In genomic region chr17:26689810-26690209, GRCm38 (mm10) we compare ENCODE assay signal across 11 mouse cellular contexts. TPM values are rescaled to one million over a fixed set of nuclear protein-coding genes. Genes with fewer than 3 reads are reported as not detected.
DNase-seq lines count a peak whose midpoint lies in the region; ATAC-seq and TF ChIP-seq lines count a peak whose summit lies in the region.
"Had no signal": no experiment of that assay in that cellular context is flagged by ENCODE, and none has a peak within 500 bp of the region (broad histone marks: within the 10 kb centered on the region; RNA-seq: fewer than 3 reads in every experiment).

No protein-coding gene starts in this region.

- H3K27ac ChIP-seq in heart, embryonic 16.5 days (ENCODE audit: low read length), result 0 out of 2 replicates have a peak overlapping the region, but pooled peaks have one; percentile 42
- H3K27ac ChIP-seq in heart, embryonic 10.5 days, result no peak overlapping the region; the same call in 1 of the 2 replicates
- peak overlapping the region; percentile 44 for H3K27ac ChIP-seq in testis, adult 2 months (ENCODE audit: control insufficient read depth, insufficient read depth, low read depth, low read length)
- H3K27ac ChIP-seq in forebrain, embryonic 16.5 days (ENCODE audit: low read length), result peak overlapping the region; percentile 79
- H3K27ac ChIP-seq in olfactory bulb, adult 2 months (ENCODE audit: insufficient read depth, low read depth, low read length), result 0 out of 2 replicates have a peak overlapping the region, but pooled peaks have one; percentile 20

- H3K9me3 ChIP-seq in heart, embryonic 16.5 days (replicated peaks; ENCODE audit: control insufficient read depth, low read length), result no peaks in the 10 kb centered on the region
- no peaks in the 10 kb centered on the region for H3K9me3 ChIP-seq in heart, embryonic 10.5 days
- H3K9me3 ChIP-seq in forebrain, embryonic 16.5 days (ENCODE audit: control insufficient read depth, low read length), result no peaks in the 10 kb centered on the region

- ATAC-seq in heart, embryonic 16.5 days (replicated peaks; ENCODE audit: extremely low read depth, insufficient read depth, low FRiP score), result no peak; the same call in 1 of the 2 replicates
- ATAC-seq in forebrain, embryonic 16.5 days, result 0 out of 2 replicates have a peak, but pooled peaks have one; percentile 9
- ATAC-seq: intestine, embryonic 16.5 days had no signal

- TF ChIP-seq CTCF in testis, adult 2 months (IDR thresholded peaks at IDR 0.05; ENCODE audit: control insufficient read depth, insufficient read depth, insufficient replicate concordance, low read depth, low read length), result no peak
- no peak for TF ChIP-seq CTCF in olfactory bulb, adult 2 months (IDR thresholded peaks at IDR 0.05; ENCODE audit: insufficient read depth, low read depth, low read length)

- DNase-seq in heart, embryonic 10.5 days (ENCODE audit: low spot score), result no peak
- DNase-seq in testis, postnatal 10 days (ENCODE audit: low spot score), result no peak
- DNase-seq in urinary bladder, adult 2 months (ENCODE audit: low spot score), result no peak
- no peak for DNase-seq in layer of hippocampus, adult 11-12 months (ENCODE audit: low spot score)
- DNase-seq: heart, adult 11 months; thymus, postnatal 25 days had no signal

- no peak overlapping the region for H3K4me2 ChIP-seq in heart, embryonic 16.5 days (ENCODE audit: low read depth, low read length)
- no peak overlapping the region for H3K4me2 ChIP-seq in forebrain, embryonic 16.5 days (ENCODE audit: low read length)

- H3K4me3 ChIP-seq in heart, embryonic 16.5 days (ENCODE audit: low read length), result no peak overlapping the region
- no peak overlapping the region for H3K4me3 ChIP-seq in heart, embryonic 10.5 days
- H3K4me3 ChIP-seq in testis, adult 2 months (ENCODE audit: control insufficient read depth, low read depth, low read length), result no peak overlapping the region
- H3K4me3 ChIP-seq in forebrain, embryonic 16.5 days (replicated peaks; ENCODE audit: low read length), result no peak overlapping the region
- no peak overlapping the region for H3K4me3 ChIP-seq in olfactory bulb, adult 2 months (ENCODE audit: insufficient read depth, low read depth, low read length)

- H3K36me3 ChIP-seq in heart, embryonic 16.5 days (ENCODE audit: control insufficient read depth, insufficient read depth), result no peaks in the 10 kb centered on the region
- H3K36me3 ChIP-seq in heart, embryonic 10.5 days, result peaks cover 10% of the 10 kb centered on the region; the same call in 1 of the 2 replicates
- H3K36me3 ChIP-seq in testis, adult 2 months (ENCODE audit: control insufficient read depth, insufficient read depth, low read length), result no peaks in the 10 kb centered on the region; the same call in 1 of the 2 replicates
- no peaks in the 10 kb centered on the region for H3K36me3 ChIP-seq in forebrain, embryonic 16.5 days (ENCODE audit: control insufficient read depth, insufficient read depth)

- TF ChIP-seq POLR2A in testis, adult 2 months (IDR thresholded peaks at IDR 0.05; ENCODE audit: control insufficient read depth, low read depth, low read length), result no peak
- TF ChIP-seq POLR2A in olfactory bulb, adult 2 months (IDR thresholded peaks at IDR 0.05; ENCODE audit: insufficient read depth, low read depth, low read length), result no peak

- peaks cover 24% of the 10 kb centered on the region for H3K4me1 ChIP-seq in heart, embryonic 16.5 days (ENCODE audit: control insufficient read depth, insufficient read depth, low read length)
- peaks cover 46% of the 10 kb centered on the region for H3K4me1 ChIP-seq in heart, embryonic 10.5 days
- peaks cover 3% of the 10 kb centered on the region; the same call in 1 of the 2 replicates for H3K4me1 ChIP-seq in testis, adult 2 months (ENCODE audit: control insufficient read depth, insufficient read depth, low read length)
- peaks cover 30% of the 10 kb centered on the region for H3K4me1 ChIP-seq in forebrain, embryonic 16.5 days (replicated peaks; ENCODE audit: control insufficient read depth, insufficient read depth, low read length)
- H3K4me1 ChIP-seq in olfactory bulb, adult 2 months (ENCODE audit: control insufficient read depth, insufficient read depth, low read length), result peaks cover 32% of the 10 kb centered on the region

- H3K27me3 ChIP-seq in heart, embryonic 16.5 days (ENCODE audit: control insufficient read depth, insufficient read depth, low read length), result no peaks in the 10 kb centered on the region
- H3K27me3 ChIP-seq in heart, embryonic 10.5 days (ENCODE audit: insufficient read depth, poor library complexity, severe bottlenecking), result no peaks in the 10 kb centered on the region
- H3K27me3 ChIP-seq in testis, adult 2 months (ENCODE audit: control insufficient read depth, insufficient read depth, low read length), result no peaks in the 10 kb centered on the region
- H3K27me3 ChIP-seq in forebrain, embryonic 16.5 days (replicated peaks; ENCODE audit: control insufficient read depth, insufficient read depth, low read length), result no peaks in the 10 kb centered on the region

- 59% methylated on average over 2 of the region's 2 CpGs for WGBS in heart, embryonic 16.5 days
- 88% methylated on average over 2 of the region's 2 CpGs for WGBS in heart, embryonic 10.5 days
- WGBS in forebrain, embryonic 16.5 days, result 42% methylated on average over 2 of the region's 2 CpGs
- whole genome bisulfite sequencing in olfactory bulb, adult 2 months, result 69% methylated on average over 2 of the region's 2 CpGs

- no peak overlapping the region; the same call in 1 of the 2 replicates for H3K9ac ChIP-seq in heart, embryonic 16.5 days (ENCODE audit: low read length)
- H3K9ac ChIP-seq in forebrain, embryonic 16.5 days (replicated peaks; ENCODE audit: low read depth, low read length), result peak overlapping the region; percentile 6; the same call in 1 of the 2 replicates

RNA-seq across cellular contexts. Expression of gene Crebrf, which starts 25.6 kb away (rescaled TPM):
- 5.9 and 6.4 TPM in 2 replicates for polyA plus RNA-seq in heart, embryonic 16.5 days (2015; fragmentation: Nextera tagmentation; extraction: Ambion mirVana)
- polyA plus RNA-seq in heart, embryonic 10.5 days (2016; fragmentation: Nextera tagmentation; extraction: Ambion mirVana), result 2.7 and 4.5 TPM in 2 replicates
- polyA plus RNA-seq in testis, adult 2 months (2012; rRNA removed), result 8.6 and 11.1 TPM in 2 replicates
- polyA plus RNA-seq in forebrain, embryonic 16.5 days (2015; fragmentation: Nextera tagmentation; extraction: Ambion mirVana), result 11.9 and 14.5 TPM in 2 replicates
- polyA plus RNA-seq in olfactory bulb, adult 2 months (2012; ENCODE audit: insufficient read depth, insufficient read length, low replicate concordance, missing spikeins), result not detected in 2 replicates
- 14.9 and 18.5 TPM in 2 replicates for polyA plus RNA-seq in urinary bladder, adult 2 months (2012; rRNA removed)

RNA-seq across cellular contexts. Expression of gene Atp6v0e, which starts 26.8 kb away (rescaled TPM):
- 216 and 249 TPM in 2 replicates for polyA plus RNA-seq in heart, embryonic 16.5 days (2015; fragmentation: Nextera tagmentation; extraction: Ambion mirVana)
- 189 and 213 TPM in 2 replicates for polyA plus RNA-seq in heart, embryonic 10.5 days (2016; fragmentation: Nextera tagmentation; extraction: Ambion mirVana)
- 81.1 and 101 TPM in 2 replicates for polyA plus RNA-seq in testis, adult 2 months (2012; rRNA removed)
- 129 and 146 TPM in 2 replicates for polyA plus RNA-seq in forebrain, embryonic 16.5 days (2015; fragmentation: Nextera tagmentation; extraction: Ambion mirVana)
- not detected in 2 replicates for polyA plus RNA-seq in olfactory bulb, adult 2 months (2012; ENCODE audit: insufficient read depth, insufficient read length, low replicate concordance, missing spikeins)
- polyA plus RNA-seq in urinary bladder, adult 2 months (2012; rRNA removed), result 260 and 293 TPM in 2 replicates
